Mouse (Mus musculus) lung, adult 18-20 months (tissue): ENCODE data around the gene Syngr4.
"Not testable (repeated sequence)": the region's sequence is repeated elsewhere in the genome, so short reads cannot be mapped to it uniquely, and the experiment has no call there.

Experiments used
- DNase-seq, 2 experiments: peaks; one replicate each; pipeline ENCODE4 v3.0.0; 2022; ENCODE audit warnings: mixed read lengths in 2 of 2

Syngr4 gene

GRCm38 (mm10) chr7:45915011-45915410 lies 18.5 kb upstream of the Syngr4 start:
- DNase-seq = no peak

- no peak for DNase-seq
Measured at GRCm38 (mm10) chr7:45914067-45914466, 17.6 kb upstream of the Syngr4 start.

- no peak for DNase-seq
Measured at GRCm38 (mm10) chr7:45909145-45909544, 12.6 kb upstream of the Syngr4 start.

GRCm38 (mm10) chr7:45908384-45908783 lies 11.9 kb upstream of the Syngr4 start:
- no peak for DNase-seq

- no peak for DNase-seq
Measured at GRCm38 (mm10) chr7:45906622-45907021, 10.1 kb upstream of the Syngr4 start.

- no peak for DNase-seq
Measured at GRCm38 (mm10) chr7:45902481-45903002, 6.0 kb upstream of the Syngr4 start.

GRCm38 (mm10) chr7:45901562-45901961 lies 5.0 kb upstream of the Syngr4 start:
- peak in 1 of 2 experiments; percentile 23 for DNase-seq

- DNase-seq = not testable (repeated sequence)
Measured at GRCm38 (mm10) chr7:45898125-45898524, 1.6 kb upstream of the Syngr4 start.

- peak; percentile 70 to 75 for DNase-seq
Measured at GRCm38 (mm10) chr7:45897258-45897757, 794 bp upstream of the Syngr4 start.

- no peak for DNase-seq
Measured at GRCm38 (mm10) chr7:45895931-45896516, 490 bp downstream of the Syngr4 start.

GRCm38 (mm10) chr7:45892651-45893050 lies 3.9 kb downstream of the Syngr4 start:
- DNase-seq = no peak

- DNase-seq = no peak
Measured at GRCm38 (mm10) chr7:45887246-45887645, 9.3 kb downstream of the Syngr4 start.

- no peak for DNase-seq
Measured at GRCm38 (mm10) chr7:45881011-45881410, 15.5 kb downstream of the Syngr4 start.

- DNase-seq = no peak
Measured at GRCm38 (mm10) chr7:45880531-45880930, 16.0 kb downstream of the Syngr4 start.

GRCm38 (mm10) chr7:45878278-45878677 lies 18.2 kb downstream of the Syngr4 start, which contains the start of gene Grin2d:
Gene Grin2d, minus strand, starts transcription at chr7:45878378.
- DNase-seq = not testable (repeated sequence)

- DNase-seq = no peak
Measured at GRCm38 (mm10) chr7:45876895-45877294, 19.6 kb downstream of the Syngr4 start.

GRCm38 (mm10) chr7:45873061-45873947 lies 23.2 kb downstream of the Syngr4 start:
- peak; percentile 66 to 70 for DNase-seq

- peak; percentile 89 to 91 for DNase-seq
Measured at GRCm38 (mm10) chr7:45872624-45873023, 23.9 kb downstream of the Syngr4 start, which contains the start of gene Kdelr1. Gene Kdelr1, plus strand, starts transcription at chr7:45872772.

GRCm38 (mm10) chr7:45870282-45871058 lies 26.0 kb downstream of the Syngr4 start:
- DNase-seq = no peak

GRCm38 (mm10) chr7:45869787-45870186 lies 26.7 kb downstream of the Syngr4 start:
- DNase-seq = peak in 1 of 2 experiments; percentile 13

GRCm38 (mm10) chr7:45869107-45869670 lies 27.3 kb downstream of the Syngr4 start:
- DNase-seq = no peak

- no peak for DNase-seq
Measured at GRCm38 (mm10) chr7:45867871-45868270, 28.6 kb downstream of the Syngr4 start.
